Mouse (Mus musculus): ENCODE measurements around the gene Crocc2. TPM values are rescaled to one million over a fixed set of nuclear protein-coding genes. Genes with fewer than 3 reads are reported as not detected.

Crocc2 gene
- total RNA-seq, 2 experiments from 2014 or later: not detected

DNA sequence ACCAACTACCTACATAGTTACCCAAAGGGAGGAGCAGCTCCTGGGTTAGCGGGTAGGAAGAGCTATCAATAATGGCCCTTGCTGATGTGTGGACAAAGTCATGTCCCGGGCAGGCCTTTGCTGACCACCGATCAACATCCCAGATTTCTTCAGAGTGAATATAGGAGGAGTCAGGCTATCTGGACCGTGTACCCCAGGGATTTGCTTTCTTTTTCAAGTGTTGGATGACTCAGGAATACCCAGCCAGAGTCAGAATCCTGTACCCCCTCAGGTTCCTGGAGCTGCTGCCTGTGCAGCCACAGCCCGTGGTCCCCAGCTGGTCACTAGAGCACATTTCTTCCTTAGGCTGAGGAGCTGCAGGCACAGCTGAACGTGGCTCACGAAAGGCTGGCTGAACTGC, 43.9 kb downstream of the Crocc2 start:
- ATAC-seq (replicated peaks; ENCODE audit: poor library complexity): no peak

DNA sequence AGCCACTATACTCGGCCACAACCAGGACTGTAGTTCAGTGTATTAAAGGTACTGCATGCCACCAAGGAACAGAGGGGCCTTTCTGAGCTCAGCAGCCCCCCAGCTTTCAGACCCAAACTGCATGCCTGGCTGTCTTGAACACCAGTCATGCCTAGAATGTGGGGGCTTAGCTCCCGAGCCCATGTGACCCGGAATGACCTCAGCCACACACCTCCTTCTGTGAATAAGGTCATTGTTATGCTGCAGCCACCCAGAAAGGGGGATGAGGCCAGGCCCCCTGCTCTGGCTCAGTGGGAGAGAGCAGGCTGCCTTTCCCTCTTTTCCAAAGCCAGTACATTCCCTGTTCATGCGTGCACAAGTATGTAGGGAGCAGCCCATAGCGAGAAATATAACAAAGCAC, 46.1 kb downstream of the Crocc2 start:
- ATAC-seq (replicated peaks; ENCODE audit: poor library complexity): no peak

DNA sequence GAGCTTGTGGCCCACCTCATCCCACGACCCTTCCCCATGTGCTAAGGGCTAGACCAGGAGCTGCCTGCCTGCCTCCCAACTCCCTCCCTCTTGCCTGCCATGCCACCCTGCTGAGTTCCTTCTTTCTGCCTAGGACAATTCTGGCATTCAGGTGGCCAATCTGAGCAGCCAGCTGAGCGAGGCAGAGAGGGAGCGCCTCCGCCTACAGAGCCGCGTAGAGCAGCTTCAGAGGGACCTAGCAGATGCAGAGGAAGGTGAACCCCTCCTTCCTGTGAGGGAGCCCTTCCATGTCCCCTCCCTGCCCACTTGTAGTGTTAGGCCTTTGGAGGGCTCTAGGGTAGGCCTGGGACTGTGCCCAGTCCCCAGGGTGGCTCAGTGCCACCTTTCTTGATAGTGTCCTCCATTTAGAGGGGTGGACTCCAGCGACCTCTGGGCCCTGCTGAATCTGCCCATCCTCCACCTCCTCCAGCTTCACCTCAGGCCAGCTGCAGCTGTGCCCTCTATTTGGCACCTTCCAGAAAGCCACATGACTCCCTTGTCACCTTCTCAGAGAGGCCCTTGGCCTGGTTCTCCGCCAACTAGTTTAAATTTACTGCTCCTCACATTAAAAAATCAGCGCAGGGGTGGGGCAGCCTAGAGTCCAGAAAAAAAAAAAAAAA, 48.4 kb downstream of the Crocc2 start:
- no peak for ATAC-seq (replicated peaks; ENCODE audit: poor library complexity)

DNA sequence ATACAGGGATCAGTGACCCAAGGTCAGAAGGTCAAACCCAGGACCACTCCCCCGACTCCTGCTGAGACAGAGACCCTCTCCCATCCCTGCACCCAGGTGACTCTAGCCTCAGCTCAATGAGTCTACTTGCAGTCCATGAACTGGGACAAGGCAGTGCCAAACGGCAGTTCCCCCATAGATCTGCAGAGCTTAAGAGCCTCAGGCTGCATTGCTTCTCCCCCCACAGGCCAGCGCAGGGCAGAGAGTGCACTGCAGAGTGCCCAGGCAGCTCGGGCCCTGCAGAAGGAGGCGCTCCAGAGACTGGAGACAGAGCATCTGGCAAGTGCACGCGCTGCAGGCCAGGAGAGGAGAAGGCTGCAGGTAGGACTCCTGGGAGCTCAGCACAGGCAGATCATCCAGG, 49.0 kb downstream of the Crocc2 start:
- no peak for ATAC-seq (replicated peaks; ENCODE audit: poor library complexity)

DNA sequence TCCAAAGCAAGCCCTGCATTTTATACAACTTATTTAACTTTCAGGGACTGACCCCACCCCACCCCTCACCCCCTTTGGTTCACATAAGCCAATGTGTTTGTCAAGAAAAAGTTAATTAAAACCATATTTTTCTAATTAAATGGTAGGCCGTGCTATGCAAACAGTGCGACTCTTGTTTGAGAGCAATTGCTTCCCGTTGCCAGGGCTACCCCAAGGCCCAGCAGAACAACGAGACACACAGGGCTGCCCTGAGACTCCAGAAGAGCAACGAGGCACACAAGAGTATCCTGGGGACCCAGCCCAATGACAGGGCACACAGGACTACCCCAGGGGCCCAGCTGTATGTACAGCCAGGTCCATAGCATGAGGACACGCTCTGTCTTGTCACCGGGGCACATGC, 52.3 kb downstream of the Crocc2 start:
- no peak for ATAC-seq (replicated peaks; ENCODE audit: poor library complexity)

DNA sequence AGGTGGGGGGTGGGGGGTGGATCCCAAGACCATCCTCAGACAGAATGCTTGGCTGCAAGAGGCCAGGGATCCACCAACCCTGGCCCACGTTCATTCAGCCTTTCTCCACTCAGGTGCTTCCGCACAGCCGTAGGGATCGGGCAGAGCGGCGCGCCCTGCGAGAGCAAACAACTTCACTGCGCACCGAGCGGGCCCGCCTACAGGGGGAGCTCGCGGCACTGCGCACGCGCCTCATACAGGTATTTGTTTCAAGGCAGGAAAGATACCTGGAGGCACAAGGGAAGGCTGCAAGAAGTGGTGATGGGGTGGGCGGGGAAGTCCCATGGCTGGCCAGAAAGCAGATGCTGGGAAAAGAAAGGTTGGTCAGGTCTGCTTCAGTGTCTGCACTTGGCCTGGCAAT, 55.4 kb downstream of the Crocc2 start:
- peak; percentile 95 for ATAC-seq (replicated peaks; ENCODE audit: poor library complexity)

DNA sequence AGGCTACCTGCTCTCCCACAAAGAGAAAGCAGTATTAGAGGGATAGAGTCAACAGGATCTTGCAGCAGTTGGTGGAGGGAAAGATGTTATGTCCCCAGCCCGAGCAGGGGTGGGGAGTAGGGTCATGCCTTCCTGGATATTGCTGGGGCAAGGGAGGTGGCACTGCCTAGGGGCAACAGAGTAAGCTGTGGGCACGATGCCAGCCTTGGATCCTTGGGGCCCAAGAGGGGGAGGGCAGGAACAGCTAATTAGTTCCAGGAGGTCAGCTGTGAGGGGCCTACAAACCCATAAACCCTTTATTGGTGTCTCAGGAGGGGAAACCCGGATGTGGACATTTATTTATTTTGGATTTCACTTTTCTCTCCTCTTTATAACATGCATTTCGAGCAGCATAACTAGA, 56.7 kb downstream of the Crocc2 start:
- ATAC-seq (replicated peaks; ENCODE audit: poor library complexity): no peak

DNA sequence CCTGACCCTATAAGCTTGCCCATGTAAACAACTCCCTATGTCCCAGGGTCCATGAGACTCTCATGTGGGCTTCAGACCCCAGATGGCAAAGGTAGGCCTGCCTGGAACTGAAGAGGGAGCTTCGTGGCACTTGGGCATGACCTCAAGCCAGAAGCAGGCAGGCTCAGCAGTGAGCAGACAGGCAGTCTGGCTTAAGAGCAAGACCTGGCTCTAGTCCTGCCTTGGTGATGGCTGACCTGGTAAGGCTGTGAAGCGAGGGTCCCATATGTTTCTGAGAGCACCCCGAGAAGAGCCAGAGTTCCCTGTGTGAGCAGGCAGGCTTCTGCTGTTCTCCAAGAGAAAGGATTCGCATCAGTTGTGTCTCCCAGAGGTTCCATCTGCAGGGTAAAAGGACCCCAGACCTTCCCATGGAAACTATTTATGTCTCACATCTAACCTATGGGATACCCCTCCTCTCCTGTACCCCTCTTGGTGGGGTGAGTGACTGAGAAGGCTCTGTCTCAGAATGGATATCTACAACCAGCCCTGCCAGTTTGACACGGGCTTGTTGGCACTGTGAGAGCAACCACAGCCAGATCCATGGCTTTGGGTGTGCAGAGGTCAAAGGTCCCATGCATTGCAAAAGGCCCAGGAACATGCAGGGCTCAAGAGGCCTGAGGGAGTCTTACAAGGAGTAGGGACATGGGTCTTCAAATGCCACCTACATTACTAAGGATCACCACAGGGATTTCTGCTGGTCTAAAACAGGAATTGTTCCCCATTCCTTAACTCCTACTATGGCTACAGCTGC, 57.4 kb downstream of the Crocc2 start:
- no peak for ATAC-seq (replicated peaks; ENCODE audit: poor library complexity)

DNA sequence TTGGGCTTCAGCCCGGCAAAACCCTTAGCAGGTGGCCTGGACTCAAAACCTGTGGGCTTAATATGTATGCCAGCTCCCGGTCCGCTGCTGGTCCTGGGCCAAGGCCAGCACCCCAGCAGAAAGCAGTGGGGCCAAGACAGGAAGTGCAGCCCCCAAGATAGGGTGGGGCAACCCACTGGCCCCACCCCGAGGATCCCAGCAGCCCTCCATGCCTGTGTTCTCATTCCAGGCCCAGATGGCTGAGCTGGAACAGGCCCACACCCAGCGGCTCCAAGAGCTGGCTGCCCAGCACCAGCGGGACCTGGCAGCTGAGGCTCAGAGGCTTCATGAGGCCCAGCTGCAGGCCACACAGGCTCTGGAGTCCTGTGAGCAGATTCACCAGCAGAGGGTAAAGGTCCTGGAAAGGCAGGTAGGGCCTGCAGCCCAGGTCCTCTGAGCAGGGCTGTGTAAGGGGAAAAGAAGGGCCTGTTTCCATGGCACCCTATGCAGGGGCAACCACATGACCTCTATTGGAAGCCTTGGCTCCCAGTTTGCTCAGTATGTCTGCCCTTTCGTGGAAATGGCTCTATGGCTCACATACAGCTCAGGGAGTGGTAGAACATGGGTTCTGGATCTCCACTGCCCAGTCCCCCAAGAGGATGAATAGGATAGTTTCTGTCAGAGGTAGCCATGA, 58.9 kb downstream of the Crocc2 start:
- ATAC-seq (replicated peaks; ENCODE audit: poor library complexity): no peak

DNA sequence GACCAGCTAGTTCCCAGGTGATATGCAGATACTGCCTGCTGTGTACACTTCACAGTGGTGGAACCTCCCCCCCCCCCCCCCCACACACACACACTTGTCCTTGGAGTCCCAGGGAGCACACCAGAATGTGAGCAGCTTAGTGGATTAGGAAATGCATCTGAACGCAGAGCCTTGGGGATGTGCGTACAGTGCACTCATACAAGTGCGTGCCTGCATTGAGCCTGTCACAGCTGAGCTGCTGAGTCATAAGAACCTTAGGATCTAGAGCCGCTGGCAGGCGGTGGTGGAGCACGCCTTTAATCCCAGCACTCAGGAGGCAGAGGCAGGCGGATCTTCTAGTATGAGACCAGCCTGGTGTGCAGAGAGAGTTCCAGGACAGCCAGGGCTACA, 59.4 kb downstream of the Crocc2 start:
- no peak for ATAC-seq (replicated peaks; ENCODE audit: poor library complexity)

DNA sequence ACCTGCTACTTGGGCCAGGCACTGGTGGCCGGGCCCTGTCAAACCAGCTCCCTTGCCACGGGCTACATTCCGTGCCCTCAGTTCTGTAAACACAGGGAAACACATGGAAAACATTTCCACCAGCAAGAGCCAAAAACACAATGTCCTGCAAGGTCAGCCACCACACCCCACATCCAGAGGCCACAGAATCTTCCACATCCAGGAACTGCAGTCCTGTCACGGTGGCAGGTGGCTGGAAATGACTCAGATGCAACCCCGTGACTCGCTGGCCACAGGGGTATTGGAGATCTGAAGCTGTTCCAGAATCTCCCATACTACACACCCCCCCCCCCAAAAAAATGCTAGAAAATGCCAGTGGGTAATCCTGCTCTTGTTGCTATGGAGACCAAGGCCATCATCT, 60.7 kb downstream of the Crocc2 start:
- ATAC-seq (replicated peaks; ENCODE audit: poor library complexity): no peak

DNA sequence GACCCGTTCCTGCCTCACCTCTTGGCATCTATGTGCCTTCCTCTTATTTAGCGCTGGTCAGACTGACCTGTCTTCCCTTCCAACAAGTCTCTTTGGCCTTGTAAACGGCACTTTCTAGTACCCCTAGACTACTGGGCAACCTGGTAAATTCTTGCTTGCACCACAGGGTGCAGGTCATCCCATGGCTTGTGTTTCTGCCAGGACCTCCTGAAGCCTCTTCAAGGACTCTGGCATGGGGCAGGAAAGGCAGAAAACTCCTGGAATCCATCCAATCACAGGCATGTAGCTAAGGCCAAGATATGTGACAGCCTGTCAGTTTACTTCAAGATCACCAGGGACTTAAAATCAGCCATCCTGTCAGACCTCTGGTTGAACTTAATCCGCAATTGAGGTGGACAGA, 61.1 kb downstream of the Crocc2 start:
- ATAC-seq (replicated peaks; ENCODE audit: poor library complexity): no peak

DNA sequence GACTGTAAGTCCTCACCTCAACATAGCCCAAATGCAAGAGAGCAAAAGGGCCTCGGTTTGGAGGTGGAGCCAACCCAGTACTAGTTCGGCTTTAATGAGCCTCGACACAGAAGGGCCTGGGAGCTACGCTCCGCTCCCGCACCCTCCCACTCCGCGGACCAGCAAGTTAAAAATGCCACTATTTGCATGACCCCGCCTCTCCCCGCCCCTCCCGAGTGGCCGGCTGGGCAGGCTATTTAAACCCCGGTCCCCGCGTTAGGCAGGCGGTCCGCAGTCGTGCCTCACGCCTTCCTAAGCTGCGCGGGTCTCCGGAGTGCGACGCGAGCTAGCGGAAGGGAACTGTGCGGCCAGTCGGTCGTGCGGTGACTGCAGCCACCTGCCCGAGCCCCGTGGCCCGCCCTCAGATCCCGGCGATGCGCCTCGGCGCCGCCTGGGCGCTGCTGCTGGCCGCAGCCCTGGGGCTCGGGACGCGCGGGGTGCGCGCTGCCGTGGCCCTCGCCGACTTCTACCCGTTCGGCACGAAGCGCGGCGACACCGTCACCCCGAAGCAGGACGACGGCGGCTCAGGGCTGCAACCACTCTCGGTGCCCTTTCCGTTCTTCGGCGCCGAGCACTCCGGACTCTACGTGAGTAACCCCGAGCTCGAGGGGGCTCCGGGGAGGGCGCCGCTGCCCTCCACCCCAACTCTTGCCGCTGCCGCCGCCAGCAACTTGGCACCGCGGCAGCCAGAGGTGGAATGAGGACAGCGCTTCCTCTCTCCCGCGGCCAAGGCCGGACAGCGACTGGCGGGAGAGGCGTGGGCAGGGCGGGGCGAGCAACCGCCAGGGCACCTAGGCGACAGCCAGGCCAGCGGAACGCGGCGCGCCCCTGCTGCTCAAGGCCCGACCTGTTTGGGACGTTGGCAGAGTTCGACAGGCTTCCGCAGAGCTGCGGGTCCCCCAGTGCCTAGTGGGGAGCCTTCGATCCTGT, 67.3 kb downstream of the Crocc2 start, which contains the start of gene Sned1:
Gene Sned1, plus strand, starts transcription at position 266 of the 969 bp plus-strand sequence.
- ATAC-seq (replicated peaks; ENCODE audit: poor library complexity): peak; percentile 76

DNA sequence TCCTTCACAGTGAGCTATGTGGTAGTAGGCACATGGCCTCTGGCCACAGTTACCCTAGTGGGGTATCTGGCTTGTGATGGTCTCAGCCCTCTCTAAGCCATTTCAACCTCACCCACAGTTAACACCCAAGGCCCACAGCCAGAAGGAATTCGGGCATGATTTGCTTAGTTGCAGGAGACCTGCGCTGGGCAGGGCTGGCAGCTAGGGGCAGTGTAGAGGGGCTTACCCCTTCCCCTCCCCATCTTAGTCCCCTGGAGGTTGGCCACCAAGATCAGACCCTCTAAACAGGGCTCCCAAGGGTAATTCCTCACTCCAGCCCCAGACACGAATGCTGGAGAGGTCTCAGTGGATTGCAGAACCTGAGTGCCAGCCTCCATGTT, 68.0 kb downstream of the Crocc2 start:
- ATAC-seq (replicated peaks; ENCODE audit: poor library complexity): peak; percentile 37; the same call in 1 of the 2 replicates

DNA sequence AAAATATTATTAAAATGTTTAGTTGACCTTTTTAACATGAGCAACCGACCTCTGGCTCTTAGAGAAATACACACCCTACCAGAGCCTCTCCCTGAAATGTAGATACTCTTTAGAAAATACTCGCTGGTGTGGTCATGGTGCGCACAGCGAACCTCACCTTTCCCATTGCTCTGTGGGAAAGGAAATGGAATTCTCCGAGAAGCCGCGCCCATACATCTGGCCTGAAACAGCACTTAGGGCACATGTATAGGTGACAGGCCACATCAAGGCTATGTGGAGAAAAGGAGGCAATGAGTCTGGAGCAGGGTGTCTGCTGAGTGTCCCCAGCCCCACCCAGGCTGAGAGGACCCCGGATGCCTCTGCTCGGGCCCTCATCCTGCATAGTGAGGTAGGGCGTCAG, 69.2 kb downstream of the Crocc2 start:
- no peak for ATAC-seq (replicated peaks; ENCODE audit: poor library complexity)

DNA sequence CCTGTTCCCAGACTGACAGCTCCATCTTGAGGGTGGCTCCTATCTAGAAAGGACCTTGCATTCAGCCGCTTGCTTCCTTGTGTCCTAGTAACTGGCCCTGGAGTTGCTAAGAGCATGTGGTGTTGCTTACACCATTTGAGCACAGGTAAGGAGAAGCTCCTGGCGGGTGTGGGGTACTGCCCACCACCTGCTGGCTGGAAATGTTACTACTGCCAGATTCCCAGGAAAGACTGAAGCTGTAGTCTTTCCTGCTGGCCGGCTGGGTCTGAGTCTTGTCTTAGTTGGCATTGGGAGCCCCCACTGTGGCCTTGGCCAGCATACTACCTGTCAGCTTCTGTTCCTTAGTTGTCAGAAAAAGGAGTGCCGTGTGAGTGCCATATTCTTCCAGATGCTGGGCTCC, 69.7 kb downstream of the Crocc2 start:
- no peak for ATAC-seq (replicated peaks; ENCODE audit: poor library complexity)

DNA sequence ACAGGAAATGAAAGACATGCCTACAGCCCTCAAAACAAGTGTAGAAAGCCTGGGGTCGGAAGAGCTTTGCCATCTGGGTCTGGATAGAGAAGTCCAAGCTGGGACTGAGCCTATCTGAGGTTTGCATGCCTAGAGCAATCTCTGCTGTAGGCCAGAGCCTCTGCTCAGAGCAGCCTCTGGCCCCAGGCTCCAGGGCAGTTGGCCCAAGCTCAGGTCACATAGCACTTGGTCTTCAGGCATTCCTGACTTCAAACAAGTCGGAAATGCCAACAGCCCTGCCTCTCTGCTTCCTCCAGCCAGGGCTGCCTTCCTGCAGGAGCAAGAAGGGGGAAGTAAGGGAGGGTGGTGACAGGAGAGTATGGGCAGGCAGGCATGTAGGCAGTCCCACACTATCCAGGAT, 77.4 kb downstream of the Crocc2 start:
- ATAC-seq (replicated peaks; ENCODE audit: poor library complexity): no peak

DNA sequence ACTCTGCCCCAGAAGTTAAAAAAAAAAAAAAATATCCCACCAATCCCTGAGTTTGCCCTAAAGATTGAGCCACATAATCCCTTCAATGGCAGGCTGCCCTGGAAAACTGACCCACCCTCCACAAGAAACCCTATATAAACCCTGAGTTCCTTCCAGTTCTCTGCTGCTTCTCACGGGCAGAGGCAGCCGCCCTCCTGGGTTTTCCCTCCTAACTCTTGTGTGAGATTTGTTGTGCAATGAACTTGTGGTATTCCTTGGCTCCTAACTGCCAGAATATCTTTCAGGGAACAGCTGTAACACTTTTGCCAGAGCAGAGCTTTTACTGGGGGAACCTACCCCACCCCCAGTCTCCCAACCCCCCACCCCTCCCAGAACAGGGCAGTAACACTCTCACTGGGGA, 84.1 kb downstream of the Crocc2 start:
- no peak for ATAC-seq (replicated peaks; ENCODE audit: poor library complexity)

DNA sequence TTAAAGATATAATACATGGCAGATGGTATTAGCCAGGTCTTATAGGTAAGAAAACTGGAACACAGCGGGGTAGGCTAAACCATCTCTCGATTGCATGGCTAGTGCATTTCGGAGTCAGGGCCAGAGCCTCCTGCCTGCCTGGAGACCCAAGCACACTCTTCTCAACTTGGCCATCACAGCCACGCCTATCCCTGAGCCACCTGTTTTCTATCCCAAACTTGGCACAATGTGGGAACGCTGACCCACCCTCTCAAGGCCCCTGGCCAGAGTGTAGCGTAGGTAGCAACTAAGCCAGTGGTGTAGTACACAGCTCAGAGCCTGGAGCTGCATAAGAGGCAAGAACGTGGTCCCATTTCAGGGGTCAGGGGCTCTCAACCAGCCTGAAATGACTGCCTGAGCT, 87.2 kb downstream of the Crocc2 start:
- ATAC-seq (replicated peaks; ENCODE audit: poor library complexity): no peak

DNA sequence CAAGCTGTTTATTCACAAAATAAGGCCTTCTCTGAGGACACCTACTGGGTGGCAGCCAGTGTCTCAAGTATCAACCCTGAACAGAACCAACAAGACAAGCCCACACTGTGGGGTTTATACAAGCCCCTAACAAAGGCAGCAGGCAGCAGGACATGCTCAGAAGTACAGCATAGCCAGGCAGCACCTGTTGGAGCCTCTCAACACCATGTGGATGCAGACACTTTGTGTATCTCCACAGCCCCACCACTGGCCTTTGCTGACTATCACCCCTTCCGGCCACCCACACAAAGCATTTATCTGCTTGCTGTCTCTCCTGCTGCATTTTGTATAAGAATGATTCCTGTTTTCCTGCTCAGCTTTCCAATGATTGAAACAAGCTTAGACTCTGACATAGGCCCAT, 89.0 kb downstream of the Crocc2 start:
- ATAC-seq (replicated peaks; ENCODE audit: poor library complexity): no peak

DNA sequence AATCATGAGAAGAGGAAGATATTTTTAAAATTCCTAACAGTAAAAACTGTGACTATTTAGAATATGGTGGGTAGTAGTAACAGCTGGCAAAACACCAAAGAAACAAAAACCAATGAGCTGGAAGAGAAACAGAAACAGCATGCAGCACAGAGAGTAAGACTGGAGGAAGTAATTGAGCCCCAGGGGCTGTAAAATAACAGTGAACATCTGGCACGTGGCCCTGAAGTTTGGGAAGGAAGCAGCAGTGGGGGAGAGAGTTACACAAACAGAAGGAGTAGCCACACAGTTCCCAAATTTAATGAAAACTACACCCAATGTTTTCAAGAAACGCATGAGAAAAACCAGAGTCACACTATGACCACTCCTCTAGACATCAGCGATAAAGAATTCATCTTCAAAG, 98.7 kb downstream of the Crocc2 start:
- no peak for ATAC-seq (replicated peaks; ENCODE audit: poor library complexity)

Measured in megakaryocyte progenitor cell, adult 5-6 weeks (primary cell).